Mouse (Mus musculus) Patski (cell line): ENCODE measurements around the gene Pdzk1ip1. TPM values are rescaled to one million over a fixed set of nuclear protein-coding genes. Genes with fewer than 3 reads are reported as not detected.

Source experiments
- ATAC-seq: fragments of 100-300 bp; one replicate; pipeline ENCODE4 v1.8.0; 2021
- CTCF ChIA-PET: fragments of 350-600 bp; sonication (Branson Sonifier 250); formaldehyde crosslinking; loops from one replicate; lab custom pipeline; 2022; ENCODE audit warnings: inconsistent platforms; lab: Charles Lee
- POLR2A ChIA-PET: fragments of 350-600 bp; sonication (Branson Sonifier 250); formaldehyde crosslinking; loops from one replicate; lab custom pipeline; 2022; ENCODE audit warnings: antibody characterized with exemption, inconsistent platforms; lab: Charles Lee
- DNase-seq: peaks from one replicate; pipeline ENCODE4 v3.0.0-alpha.2; 2011; ENCODE audit warnings: low read depth, low spot score
- H3K27me3 ChIP-seq: fragments of 371-371 bp; one replicate; pipeline ENCODE4 v1.5.1; 2021
- CTCF ChIP-seq: fragments of 100-300 bp; IDR thresholded peaks from one replicate; pipeline ENCODE4 v1.5.1; 2021
- in situ Hi-C: fragments of 300-500 bp; cut with MboI; formaldehyde crosslinking; loops from 3 replicates; pipeline ENCODE4 v1.11.1; 2018; ENCODE audit warnings: low pct_unique_long_range_greater_than_20kb, mixed read lengths
- polyA plus RNA-seq: library from polyadenylated mRNA; unstranded; gene quantifications from one replicate; pipeline ENCODE4 v1.2.3, GENCODE M21; 2021

Pdzk1ip1 gene
- polyA plus RNA-seq, 1 experiment from 2014 or later, result 142 TPM

GRCm38 (mm10) chr4:115056921-115057673, 31.4 kb upstream of the Pdzk1ip1 start:
- DNase-seq, result no peak
- ATAC-seq, result no peak
- in situ Hi-C loops, result no loop called here
- POLR2A ChIA-PET, result no interaction called here
- CTCF ChIA-PET, result no interaction called here
- TF ChIP-seq CTCF, result no peak
- no peaks in the 10 kb centered on the region for H3K27me3 ChIP-seq

- CTCF ChIA-PET, result interaction anchor here (0.6 kb wide), 1 partner anchor 68 kb away, joined by 3 read pairs; no protein-coding TSS in a partner anchor
- DNase-seq (no peak), ATAC-seq (no peak)
- H3K27me3 ChIP-seq, result no peaks in the 10 kb centered on the region
- in situ Hi-C loops, result no loop called here
- POLR2A ChIA-PET, result no interaction called here
- no peak for TF ChIP-seq CTCF
Observed at GRCm38 (mm10) chr4:115057674-115058316, 30.7 kb upstream of the Pdzk1ip1 start.

- ATAC-seq (no peak), DNase-seq (no peak)
- ChIA-PET POLR2A (no interaction called here), CTCF (interaction anchor here (0.6 kb wide), 1 partner anchor 67 kb away, joined by 3 read pairs; no protein-coding TSS in a partner anchor)
- TF ChIP-seq CTCF, result no peak
- H3K27me3 ChIP-seq, result no peaks in the 10 kb centered on the region
- in situ Hi-C loops, result no loop called here
Observed at GRCm38 (mm10) chr4:115058317-115058761, 30.2 kb upstream of the Pdzk1ip1 start.

GRCm38 (mm10) chr4:115058871-115059590, 29.5 kb upstream of the Pdzk1ip1 start:
- ATAC-seq (no peak), DNase-seq (no peak)
- CTCF ChIA-PET, result no interaction called here
- POLR2A ChIA-PET, result no interaction called here
- H3K27me3 ChIP-seq, result no peaks in the 10 kb centered on the region
- in situ Hi-C loops, result no loop called here
- no peak for TF ChIP-seq CTCF

- DNase-seq, result no peak
- in situ Hi-C loops, result no loop called here
- POLR2A ChIA-PET, result no interaction called here
- H3K27me3 ChIP-seq, result no peaks in the 10 kb centered on the region
- ATAC-seq, result no peak
- CTCF ChIA-PET, result interaction anchor here (1.5 kb wide), 1 partner anchor 26 kb away, joined by 3 read pairs; no protein-coding TSS in a partner anchor
- no peak for TF ChIP-seq CTCF
Observed at GRCm38 (mm10) chr4:115059871-115060270, 28.6 kb upstream of the Pdzk1ip1 start.

- DNase-seq, result no peak
- CTCF ChIA-PET, result interaction anchor here (1.5 kb wide), 1 partner anchor 25 kb away, joined by 3 read pairs; no protein-coding TSS in a partner anchor
- no peak for ATAC-seq
- no peak for TF ChIP-seq CTCF
- POLR2A ChIA-PET, result no interaction called here
- in situ Hi-C loops, result no loop called here
- H3K27me3 ChIP-seq, result no peaks in the 10 kb centered on the region
Observed at GRCm38 (mm10) chr4:115060753-115061152, 27.8 kb upstream of the Pdzk1ip1 start.

GRCm38 (mm10) chr4:115062540-115062874, 26.0 kb upstream of the Pdzk1ip1 start:
- ChIA-PET POLR2A (interaction anchor here (0.5 kb wide), 1 partner anchor 677 kb away, joined by 3 read pairs; no protein-coding TSS in a partner anchor), CTCF (interaction anchor here (1.1 to 1.8 kb wide), 4 partner anchors 16 to 24 kb away, joined by 3 to 6 read pairs (median 4); no protein-coding TSS in a partner anchor)
- DNase-seq (no peak), ATAC-seq (no peak)
- TF ChIP-seq CTCF, result no peak
- H3K27me3 ChIP-seq, result no peaks in the 10 kb centered on the region
- in situ Hi-C loops, result no loop called here

- H3K27me3 ChIP-seq, result no peaks in the 10 kb centered on the region
- ChIA-PET CTCF (interaction anchor here (1.1 to 1.8 kb wide), 4 partner anchors 16 to 25 kb away, joined by 3 to 6 read pairs (median 4); no protein-coding TSS in a partner anchor), POLR2A (interaction anchor here (0.5 kb wide), 1 partner anchor 676 kb away, joined by 3 read pairs; no protein-coding TSS in a partner anchor)
- DNase-seq, result no peak
- TF ChIP-seq CTCF, result no peak
- ATAC-seq, result peak; percentile 68
- in situ Hi-C loops, result no loop called here
Observed at GRCm38 (mm10) chr4:115062875-115063517, 25.5 kb upstream of the Pdzk1ip1 start.

GRCm38 (mm10) chr4:115063518-115064239, 24.8 kb upstream of the Pdzk1ip1 start:
- POLR2A ChIA-PET, result no interaction called here
- in situ Hi-C loops, result no loop called here
- no peaks in the 10 kb centered on the region for H3K27me3 ChIP-seq
- ATAC-seq (no peak), DNase-seq (no peak)
- TF ChIP-seq CTCF, result no peak
- CTCF ChIA-PET, result interaction anchor here (1.8 kb wide), 1 partner anchor 23 kb away, joined by 6 read pairs; no protein-coding TSS in a partner anchor
